Mouse (Mus musculus) midbrain, postnatal 0 days (tissue): ENCODE measurements around the gene Trabd. TPM values are rescaled to one million over a fixed set of nuclear protein-coding genes. Genes with fewer than 3 reads are reported as not detected.
A peak's percentile ranks its signal among the peaks of the same experiment; 100 is the strongest.

Source experiments
- ATAC-seq: fragments of 200-750 bp; cut with Nextera tagmentation; 2 replicates; pipeline ENCODE4 v1.8.0; 2017; ENCODE audit warnings: moderate number of reproducible peaks, mild to moderate bottlenecking, moderate TSS enrichment, moderate library complexity; ENCODE audit not compliant: low FRiP score
- DNase-seq: peaks from one replicate; pipeline ENCODE4 v3.0.0-alpha.2; 2015; ENCODE audit warnings: low spot score
- H3K27ac ChIP-seq: fragments of 300-500 bp; sonication (generic); 2 replicates; pipeline ENCODE4 v1.5.1; 2014; ENCODE audit warnings: low read depth, mild to moderate bottlenecking, low read length, mixed read lengths
- H3K27me3 ChIP-seq: fragments of 300-500 bp; sonication (generic); 2 replicates; pipeline ENCODE4 v1.6.1; 2014; ENCODE audit warnings: low read length, control low read depth, mixed read lengths; ENCODE audit not compliant: insufficient read depth
- H3K36me3 ChIP-seq: fragments of 300-500 bp; sonication (generic); 2 replicates; pipeline ENCODE4 v1.6.1; 2014; ENCODE audit warnings: low read length, control low read depth, mixed read lengths; ENCODE audit not compliant: insufficient read depth
- H3K4me1 ChIP-seq: fragments of 300-500 bp; sonication (generic); 2 replicates; pipeline ENCODE4 v1.6.1; 2014; ENCODE audit warnings: mild to moderate bottlenecking, control low read depth, antibody characterized with exemption, low read length, mixed read lengths; ENCODE audit not compliant: insufficient read depth
- H3K4me2 ChIP-seq: fragments of 300-500 bp; sonication (generic); 2 replicates; pipeline ENCODE4 v1.6.1; 2014; ENCODE audit warnings: low read depth, mild to moderate bottlenecking, low read length, mixed read lengths; ENCODE audit not compliant: poor library complexity, severe bottlenecking
- H3K4me3 ChIP-seq: fragments of 300-500 bp; sonication (generic); 2 replicates; pipeline ENCODE4 v1.5.1; 2014; ENCODE audit warnings: low read depth, mild to moderate bottlenecking, low read length, moderate library complexity
- H3K9ac ChIP-seq: fragments of 300-500 bp; sonication (generic); replicated peaks from 2 replicates; pipeline ENCODE4 v1.6.1; 2014; ENCODE audit warnings: mild to moderate bottlenecking, low read length, moderate library complexity, mixed read lengths; ENCODE audit not compliant: poor library complexity, severe bottlenecking
- H3K9me3 ChIP-seq: fragments of 300-500 bp; sonication (generic); 2 replicates; pipeline ENCODE4 v1.6.1; 2016; ENCODE audit warnings: low read length, control low read depth
- CTCF ChIP-seq: IDR thresholded peaks from 2 replicates; pipeline ENCODE4 v1.5.1; 2016; ENCODE audit warnings: antibody characterized with exemption, mild to moderate bottlenecking
- WGBS: fragments of 180-500 bp; shearing (Covaris S2); extraction: QIAGEN DNeasy Blood & Tissue Kit; methylation state at CpG from one replicate; pipeline ENCODE4 v1.1.7; 2014; 5-methylcytosine and 5-hydroxymethylcytosine counted together
- polyA plus RNA-seq: library from polyadenylated mRNA; unstranded; fragments of >200 nt; fragmentation: Nextera tagmentation; extraction: Ambion mirVana; gene quantifications from 2 replicates; pipeline ENCODE4 v1.2.1, GENCODE M21; 2015
- total RNA-seq: library from RNA; depleted of rRNA; stranded (reverse); fragments of >200 nt; gene quantifications from 2 replicates; pipeline ENCODE4 v1.2.3, GENCODE M21; 2014

The Trabd gene
- total and polyA plus RNA-seq, 2 experiments from 2014 or later, result 21.6 to 48.6 TPM

DNA sequence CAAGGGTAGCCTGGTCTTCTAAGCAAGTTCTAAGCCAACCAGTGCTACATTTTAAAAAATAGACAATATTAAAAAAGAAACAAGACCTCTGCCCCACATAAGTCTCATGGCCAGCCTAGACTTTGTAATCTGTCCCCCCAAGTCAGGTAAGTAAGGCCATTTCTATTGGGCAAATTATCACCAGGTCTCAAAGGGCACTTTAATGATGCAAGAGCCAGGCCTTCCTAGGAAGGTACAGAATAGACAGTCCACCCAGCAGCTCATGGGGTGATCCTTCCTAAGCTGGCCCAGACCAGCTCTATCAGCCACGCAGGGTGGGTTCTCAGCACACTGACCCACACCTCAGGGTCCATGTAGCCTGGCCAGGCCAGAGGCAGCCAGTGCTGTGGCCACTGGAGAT is 9.0 kb downstream of the Trabd start:
- TF ChIP-seq CTCF, result no peak
- WGBS, result 89% methylated on average over 1 of the region's 1 CpGs
- H3K9me3 ChIP-seq, result no peaks in the 10 kb centered on the region
- no peak for ATAC-seq
- no peak for DNase-seq
- H3K9ac ChIP-seq, result no peak overlapping the region
- H3K4me1 ChIP-seq, result peaks cover 4% of the 10 kb centered on the region; the same call in 1 of the 2 replicates
- H3K36me3 ChIP-seq, result peaks cover 56% of the 10 kb centered on the region
- H3K27me3 ChIP-seq, result no peaks in the 10 kb centered on the region
- H3K4me2 ChIP-seq, result no peak overlapping the region
- H3K27ac ChIP-seq, result no peak overlapping the region
- H3K4me3 ChIP-seq, result no peak overlapping the region

DNA sequence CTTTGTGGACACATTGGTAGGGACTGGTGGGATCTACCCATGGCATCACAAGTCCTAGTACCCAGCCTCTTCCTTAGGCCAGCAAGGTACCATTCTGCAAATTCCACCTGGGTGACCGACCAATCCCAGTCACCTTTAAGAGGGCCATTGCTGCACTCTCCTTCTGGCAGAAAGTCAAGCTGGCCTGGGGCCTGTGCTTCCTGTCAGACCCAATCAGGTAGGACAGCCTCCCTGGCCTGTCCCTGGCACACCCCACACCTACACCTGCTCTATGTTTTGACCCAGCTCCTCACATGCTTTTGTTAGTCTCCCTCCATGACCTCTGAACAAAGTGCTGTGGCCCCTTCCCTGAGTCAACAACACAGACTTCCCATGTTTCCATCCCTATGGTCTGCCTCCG is 9.9 kb downstream of the Trabd start:
- no peak for TF ChIP-seq CTCF
- no peaks in the 10 kb centered on the region for H3K9me3 ChIP-seq
- 88% methylated on average over 2 of the region's 2 CpGs for WGBS
- no peak overlapping the region for H3K4me2 ChIP-seq
- H3K36me3 ChIP-seq, result peaks cover 56% of the 10 kb centered on the region
- H3K27me3 ChIP-seq, result no peaks in the 10 kb centered on the region
- DNase-seq (no peak), ATAC-seq (no peak)
- H3K9ac ChIP-seq, result no peak overlapping the region
- no peak overlapping the region for H3K4me3 ChIP-seq
- H3K4me1 ChIP-seq, result peaks cover 7% of the 10 kb centered on the region; the same call in 1 of the 2 replicates
- H3K27ac ChIP-seq, result no peak overlapping the region

DNA sequence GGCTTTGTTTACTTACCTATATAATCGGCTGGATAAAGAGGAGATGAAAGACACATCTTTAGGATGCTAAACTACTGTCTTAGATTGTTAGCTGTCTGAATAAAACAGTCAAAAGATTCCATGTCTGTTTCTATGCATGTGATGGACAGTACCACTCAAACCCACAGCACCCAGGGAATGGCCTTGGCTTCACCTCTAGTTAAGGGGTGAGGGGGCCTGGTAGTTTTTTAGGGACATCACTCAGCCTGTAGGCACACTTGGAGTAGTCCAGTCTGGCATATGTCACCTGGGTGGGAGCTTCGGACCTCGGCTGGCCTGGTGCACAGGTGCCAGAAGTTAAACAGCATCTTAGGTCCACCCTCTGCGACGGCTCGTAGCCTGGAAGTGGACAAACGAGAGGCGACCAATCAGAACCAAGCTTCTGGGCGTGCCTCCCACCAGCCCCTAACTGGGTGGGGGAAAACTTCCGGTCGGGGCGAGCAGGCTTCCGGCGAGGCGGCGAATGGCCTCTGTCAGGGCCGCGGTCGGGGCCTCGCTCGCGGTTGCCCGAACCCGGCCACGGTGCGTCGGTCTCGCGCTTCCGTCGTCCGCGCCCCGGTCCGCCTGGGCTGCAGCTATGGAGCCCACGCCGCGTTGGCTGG is 13.8 kb downstream of the Trabd start, which contains the start of gene Selenoo:
Gene Selenoo (plus strand): TSS at position 478 of the 641 bp plus-strand sequence.
- H3K36me3 ChIP-seq, result peaks cover 46% of the 10 kb centered on the region
- H3K4me3 ChIP-seq, result peak within 1 kb of the TSS; percentile 98
- peak within 1 kb of the TSS; percentile 81 for H3K27ac ChIP-seq
- TF ChIP-seq CTCF, result no peak; the same call in 1 of the 2 replicates
- peak; percentile 92 for ATAC-seq
- DNase-seq, result peak; percentile 94
- H3K27me3 ChIP-seq, result no peaks in the 10 kb centered on the region
- peak within 1 kb of the TSS; percentile 98 for H3K4me2 ChIP-seq
- H3K4me1 ChIP-seq, result peaks cover 14% of the 10 kb centered on the region; the same call in 1 of the 2 replicates
- H3K9me3 ChIP-seq, result no peaks in the 10 kb centered on the region
- peak within 1 kb of the TSS; percentile 94 for H3K9ac ChIP-seq
- 3% methylated on average over 25 of the region's 38 CpGs for WGBS

DNA sequence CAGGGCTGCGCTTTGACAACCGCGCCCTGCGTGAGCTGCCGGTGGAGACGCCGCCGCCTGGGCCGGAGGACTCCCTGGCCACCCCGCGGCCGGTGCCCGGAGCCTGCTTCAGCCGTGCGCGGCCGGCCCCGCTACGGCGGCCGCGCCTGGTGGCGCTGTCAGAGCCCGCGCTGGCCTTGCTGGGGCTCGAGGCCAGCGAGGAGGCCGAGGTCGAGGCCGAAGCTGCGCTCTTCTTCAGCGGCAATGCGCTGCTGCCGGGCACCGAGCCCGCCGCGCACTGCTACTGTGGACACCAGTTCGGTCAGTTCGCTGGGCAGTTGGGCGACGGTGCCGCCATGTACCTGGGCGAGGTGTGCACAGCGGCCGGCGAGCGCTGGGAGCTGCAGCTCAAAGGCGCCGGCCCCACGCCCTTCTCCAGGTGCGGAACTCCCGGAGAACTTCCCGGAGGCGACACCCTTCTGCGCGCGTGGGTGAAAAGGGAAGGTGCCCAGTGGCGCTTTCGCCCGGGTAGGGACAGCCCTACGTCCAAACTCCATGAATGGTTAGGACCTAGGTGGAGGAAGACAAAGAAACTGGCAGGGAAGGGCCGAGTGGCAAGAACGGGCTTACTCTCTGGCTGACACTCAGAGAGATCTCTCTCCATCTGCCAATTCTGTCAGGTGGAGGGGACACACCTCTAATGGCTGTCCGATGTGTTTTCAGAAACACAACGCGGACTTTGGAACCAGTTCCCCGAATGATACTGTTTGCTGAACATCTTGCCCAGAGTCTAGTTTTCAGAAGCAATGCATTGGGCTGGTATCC is 14.5 kb downstream of the Trabd start:
- ATAC-seq, result peak; percentile 44; the same call in 1 of the 2 replicates
- peak; percentile 19 for DNase-seq
- H3K36me3 ChIP-seq, result peaks cover 46% of the 10 kb centered on the region

DNA sequence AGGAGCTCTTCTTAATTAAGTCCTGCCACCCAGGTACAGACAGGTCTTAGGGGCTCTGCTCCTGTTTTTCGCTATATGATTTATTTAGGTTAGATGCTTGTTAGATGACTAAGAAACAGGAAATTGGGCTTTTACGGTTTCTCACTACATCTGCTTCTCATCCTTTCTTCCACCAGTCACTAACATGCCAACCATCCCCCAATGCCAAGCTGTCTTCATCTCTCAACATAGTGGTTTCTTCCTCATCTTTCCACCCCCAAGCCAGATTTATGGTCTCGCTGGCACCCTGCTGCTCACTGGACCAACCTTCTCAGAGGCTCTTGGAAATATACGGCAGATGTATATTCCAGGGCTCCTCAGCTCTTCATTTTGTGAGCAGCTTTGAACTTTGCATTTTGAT is 15.7 kb downstream of the Trabd start:
- no peak overlapping the region for H3K4me2 ChIP-seq
- no peak for DNase-seq
- H3K27me3 ChIP-seq, result no peaks in the 10 kb centered on the region
- H3K9me3 ChIP-seq, result no peaks in the 10 kb centered on the region
- H3K27ac ChIP-seq, result no peak overlapping the region
- peaks cover 47% of the 10 kb centered on the region for H3K36me3 ChIP-seq
- WGBS, result 84% methylated on average over 4 of the region's 4 CpGs
- H3K4me1 ChIP-seq, result peaks cover 14% of the 10 kb centered on the region; the same call in 1 of the 2 replicates
- no peak overlapping the region for H3K9ac ChIP-seq
- no peak for TF ChIP-seq CTCF
- ATAC-seq, result no peak
- no peak overlapping the region for H3K4me3 ChIP-seq

More for the DNA sequence above, 14.5 kb downstream of the Trabd start:
- WGBS, result 3% methylated on average over 68 of the region's 68 CpGs
- Histone ChIP-seq H3K9ac (peak overlapping the region; percentile 94), H3K4me3 (peak overlapping the region; percentile 98), H3K9me3 (no peaks in the 10 kb centered on the region), H3K4me1 (peaks cover 14% of the 10 kb centered on the region; the same call in 1 of the 2 replicates), H3K27ac (peak overlapping the region; percentile 81), H3K4me2 (peak overlapping the region; percentile 98), H3K27me3 (no peaks in the 10 kb centered on the region)
- no peak for TF ChIP-seq CTCF
